Mouse (Mus musculus) CH12F3 (cell line): ENCODE measurements around the gene Baz1b.

Experiments
- in situ Hi-C: fragments of 300-500 bp; cut with MboI; formaldehyde crosslinking; loops from 2 replicates; pipeline ENCODE4 v1.14.3; 2020; ENCODE audit warnings: low sequenced_read_pairs

Baz1b gene

DNA sequence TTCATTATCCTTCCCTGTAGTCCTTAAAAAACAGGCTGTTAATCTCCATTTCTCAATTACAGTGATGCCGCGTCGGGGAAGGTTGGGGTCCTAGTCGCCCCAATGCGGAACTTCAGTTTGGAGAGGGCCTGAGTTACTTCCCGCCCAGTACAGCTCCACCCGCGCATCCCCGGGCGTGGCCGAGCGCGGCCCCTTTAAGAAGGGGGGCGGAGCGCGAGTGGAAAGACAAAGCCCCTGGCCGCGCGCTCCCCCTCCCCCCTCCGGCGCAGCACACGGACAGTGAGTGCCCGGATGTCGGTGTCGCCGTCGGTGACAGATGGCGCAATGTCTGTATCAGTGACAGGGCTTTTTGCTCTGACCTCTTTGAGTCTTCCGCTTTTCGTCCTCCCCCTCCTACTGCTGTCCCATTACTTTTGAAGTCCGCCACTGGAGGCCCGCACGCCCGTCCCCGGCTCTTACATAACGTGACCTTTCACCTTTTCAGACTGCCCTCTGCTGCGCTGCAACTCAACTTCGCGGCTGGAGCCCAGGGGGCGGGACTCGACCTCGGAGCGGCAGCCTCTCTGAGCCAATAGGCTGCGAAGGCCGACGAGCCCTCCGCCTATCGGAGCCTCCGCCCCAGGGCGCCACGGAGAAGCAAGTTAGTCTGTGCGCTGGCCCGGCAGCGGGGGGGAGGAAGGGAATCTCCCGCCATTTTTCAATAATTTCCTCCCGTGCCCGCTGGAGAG lies at the start of gene Baz1b:
TSS of gene Baz1b (plus strand) at position 644 of the 728 bp plus-strand sequence.
- in situ Hi-C loops, result no loop called here

DNA sequence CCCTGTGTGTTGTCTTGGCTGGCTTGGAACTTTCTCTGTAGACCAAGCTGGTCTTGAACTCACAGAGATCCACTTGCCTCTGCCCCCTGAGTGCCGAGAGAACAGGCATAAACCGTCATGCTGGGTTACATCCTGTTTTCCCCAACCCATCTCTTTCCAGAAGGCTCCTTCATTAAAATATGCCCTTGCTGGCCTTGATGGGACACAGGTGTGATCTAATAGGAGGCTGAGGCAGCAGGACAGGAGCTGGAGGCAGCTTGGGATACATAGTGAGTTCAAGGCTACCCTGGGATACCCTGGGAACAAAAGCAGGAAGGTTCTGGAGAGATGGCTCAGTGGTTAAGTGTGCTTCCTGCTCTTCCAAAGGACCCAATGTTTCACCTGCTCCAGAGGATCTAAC lies 47.2 kb upstream of the Baz1b start:
- in situ Hi-C loops, result no loop called here

DNA sequence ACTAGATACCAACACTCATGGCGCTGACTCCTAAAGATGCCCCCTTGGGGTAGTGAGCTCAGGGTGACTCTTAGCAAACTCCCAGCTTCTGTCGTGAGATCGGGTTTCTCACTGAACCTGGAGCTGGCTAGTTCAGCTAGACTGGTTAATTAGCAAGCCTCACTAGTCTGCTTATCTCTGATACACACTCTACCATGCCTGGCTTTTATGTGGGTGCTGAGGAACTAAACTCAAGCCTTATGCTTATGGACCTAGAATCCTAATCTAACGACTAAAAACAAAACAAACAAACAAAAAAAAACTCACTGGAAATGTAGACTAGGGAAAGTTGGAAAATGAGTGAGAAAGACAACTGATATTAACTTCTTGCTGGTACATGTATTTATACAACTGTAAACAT lies 42.6 kb upstream of the Baz1b start:
- in situ Hi-C loops, result no loop called here

DNA sequence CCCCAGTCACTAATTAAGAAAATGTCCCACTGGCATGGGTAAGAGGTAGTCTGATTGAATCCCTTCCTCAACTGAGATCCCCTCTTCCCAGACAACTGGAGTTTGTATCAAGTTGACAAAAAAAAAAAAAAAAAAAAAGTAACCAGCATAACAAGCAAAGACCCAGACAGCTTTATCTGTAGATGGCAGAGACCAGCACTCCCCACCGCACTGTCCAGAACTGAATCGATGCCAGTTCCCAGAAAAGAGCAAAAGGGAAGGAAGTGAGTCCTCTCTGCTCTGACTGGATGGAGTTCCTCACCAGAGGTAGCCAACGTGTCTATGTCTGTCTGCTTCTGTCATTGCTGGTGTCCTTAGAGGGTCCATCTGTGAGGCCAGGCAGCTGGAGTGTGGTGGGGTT lies 41.5 kb upstream of the Baz1b start:
- in situ Hi-C loops, result no loop called here

DNA sequence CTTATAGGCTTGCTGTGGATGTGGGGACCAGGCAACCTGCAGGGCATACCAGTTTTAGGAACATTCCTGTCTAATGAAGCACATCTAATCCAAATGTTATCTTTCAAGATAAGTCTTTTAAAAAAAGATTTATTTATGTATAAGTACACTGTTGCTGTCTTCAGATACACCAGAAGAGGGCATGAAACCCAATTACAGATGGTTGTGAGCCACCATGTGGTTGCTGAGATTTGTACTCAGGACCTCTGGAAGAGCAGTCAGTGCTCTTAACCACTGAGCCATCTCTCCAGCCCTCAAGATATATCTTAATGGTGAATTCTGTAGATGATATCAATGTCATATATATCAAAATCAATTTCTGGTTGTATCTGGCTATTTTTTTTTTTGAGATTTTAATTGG lies 41.1 kb upstream of the Baz1b start:
- in situ Hi-C loops, result no loop called here

DNA sequence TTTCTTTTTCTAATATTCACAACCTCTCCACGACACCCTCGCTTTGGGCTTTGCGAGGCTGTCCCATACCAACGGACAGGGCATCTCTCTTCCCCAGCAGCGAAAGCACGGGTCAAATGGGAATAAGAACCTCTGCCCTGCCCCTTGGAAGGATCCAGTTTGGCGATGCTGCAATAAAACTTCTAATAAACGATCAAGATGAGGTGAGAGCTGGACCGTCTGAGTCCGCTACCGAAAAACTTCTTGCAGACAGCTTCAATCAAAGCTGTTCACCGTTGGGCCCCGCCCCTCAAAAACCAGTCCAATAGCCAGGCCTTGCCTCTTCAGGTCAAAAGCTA lies 38.4 kb upstream of the Baz1b start:
- in situ Hi-C loops, result no loop called here

DNA sequence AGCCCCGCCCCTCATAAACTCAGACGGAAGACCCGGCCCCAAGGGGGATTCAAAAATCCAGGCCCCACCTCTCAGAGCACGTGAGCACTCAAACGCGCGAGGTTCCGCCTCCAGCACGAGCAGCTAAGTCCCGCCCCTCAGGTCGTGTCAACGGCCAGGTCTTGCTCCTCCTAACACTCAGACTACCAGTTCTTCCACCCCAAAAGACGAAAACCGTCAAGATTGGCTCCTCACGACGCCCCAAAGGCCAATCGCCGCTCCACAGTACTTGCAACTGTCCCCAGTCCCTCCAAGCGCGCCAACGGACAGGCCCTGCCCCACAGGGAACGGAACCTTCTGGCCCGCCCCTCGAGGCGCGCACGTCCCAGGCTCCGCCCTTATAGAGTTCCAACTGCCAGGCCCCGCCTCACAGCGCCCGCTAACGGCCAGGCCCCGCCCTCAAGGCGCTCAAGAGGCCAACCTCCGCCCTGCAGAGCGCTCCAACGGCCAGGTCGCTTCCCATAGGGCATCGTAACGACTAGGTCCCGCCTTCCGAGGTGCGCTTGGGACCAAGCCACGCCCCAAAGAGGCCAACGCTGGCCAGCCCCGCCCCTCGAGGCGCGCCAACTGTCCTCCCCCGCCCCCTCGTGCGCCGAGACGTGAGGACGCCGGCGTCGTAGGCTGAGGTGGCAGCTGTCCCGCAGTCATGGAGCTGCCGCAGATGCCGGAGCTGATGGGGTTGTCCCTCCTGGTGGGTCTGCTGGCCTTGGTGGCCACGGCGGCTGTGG lies 37.8 kb upstream of the Baz1b start, which contains the start of gene Tbl2:
TSS of gene Tbl2 (plus strand) at position 605 of the 767 bp plus-strand sequence.
- in situ Hi-C loops, result no loop called here

DNA sequence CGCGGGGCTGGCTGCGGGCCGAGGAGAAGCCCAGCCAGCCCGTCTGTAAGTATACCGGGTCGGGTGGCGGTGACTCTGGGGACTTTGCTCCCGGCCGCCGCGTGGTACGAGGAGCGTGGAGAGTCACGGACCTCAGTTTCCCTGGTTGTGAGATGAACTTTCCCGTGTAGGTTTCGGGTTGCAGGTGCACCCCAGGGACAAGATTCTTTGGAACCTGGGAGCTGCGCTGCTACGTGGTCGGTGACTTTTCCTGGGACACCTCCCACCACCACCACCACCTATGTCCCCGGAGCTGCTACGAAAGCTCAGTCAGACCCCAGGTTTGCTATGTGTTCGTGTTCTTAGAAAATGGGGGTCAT lies 37.3 kb upstream of the Baz1b start:
- in situ Hi-C loops, result no loop called here

DNA sequence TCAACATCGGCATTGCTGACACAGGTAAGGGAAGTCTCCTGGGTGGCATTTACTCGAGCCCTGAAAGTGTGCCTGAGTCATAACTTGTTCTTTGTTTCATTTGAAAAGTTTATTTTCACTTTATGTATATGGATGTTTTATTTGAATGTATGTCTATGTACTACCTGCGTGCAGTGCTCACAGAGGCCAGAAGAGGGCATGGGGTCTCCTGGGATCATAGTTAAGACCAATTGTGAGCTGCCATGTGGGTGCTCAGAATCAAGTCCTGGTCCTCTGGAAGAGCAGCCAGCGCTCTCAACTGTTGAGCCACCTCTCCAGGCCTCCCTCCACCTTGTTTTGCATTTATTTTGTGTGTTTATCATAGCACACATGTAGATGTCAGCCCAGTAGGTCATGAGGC lies 30.6 kb upstream of the Baz1b start:
- in situ Hi-C loops, result no loop called here

DNA sequence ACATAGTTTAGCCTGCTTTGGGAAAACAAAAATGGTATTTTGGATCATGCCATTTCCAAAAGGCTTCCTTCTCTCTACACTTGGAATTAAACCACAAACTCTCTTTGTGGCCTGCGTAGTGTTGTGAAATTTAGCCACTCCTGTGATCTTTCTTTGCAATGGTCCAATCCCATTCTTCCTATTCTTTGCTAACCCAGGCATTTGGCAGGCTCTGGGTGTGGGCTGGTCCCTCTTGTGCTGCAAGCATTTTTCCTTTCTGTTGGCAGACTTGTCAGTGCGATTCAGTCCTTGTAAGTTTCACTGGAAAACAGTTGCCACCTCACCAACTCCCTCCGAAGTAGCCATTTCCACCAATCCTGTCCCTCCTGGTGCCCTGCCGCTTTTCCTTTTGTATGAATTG lies 25.8 kb upstream of the Baz1b start:
- in situ Hi-C loops, result no loop called here

DNA sequence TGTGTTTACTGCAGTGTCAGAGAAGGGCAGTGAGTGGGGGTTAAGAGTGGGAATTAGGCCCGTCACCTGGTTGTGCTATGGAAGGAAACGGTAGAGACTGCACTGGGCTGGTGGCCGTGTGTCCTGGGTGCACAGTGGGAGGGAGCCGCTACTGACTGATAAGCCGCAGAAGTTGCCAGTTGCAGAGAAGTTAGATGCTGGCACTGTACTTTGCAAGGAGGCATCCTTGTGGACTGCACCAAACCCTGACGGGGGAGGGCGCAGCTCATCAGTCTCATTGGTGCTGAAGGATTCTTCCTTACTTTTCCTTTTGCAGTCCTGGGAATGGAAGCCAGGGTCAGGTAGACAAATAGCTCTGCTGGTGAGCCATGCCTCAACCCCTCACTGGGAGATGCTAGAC lies 25.4 kb upstream of the Baz1b start:
- in situ Hi-C loops, result no loop called here

DNA sequence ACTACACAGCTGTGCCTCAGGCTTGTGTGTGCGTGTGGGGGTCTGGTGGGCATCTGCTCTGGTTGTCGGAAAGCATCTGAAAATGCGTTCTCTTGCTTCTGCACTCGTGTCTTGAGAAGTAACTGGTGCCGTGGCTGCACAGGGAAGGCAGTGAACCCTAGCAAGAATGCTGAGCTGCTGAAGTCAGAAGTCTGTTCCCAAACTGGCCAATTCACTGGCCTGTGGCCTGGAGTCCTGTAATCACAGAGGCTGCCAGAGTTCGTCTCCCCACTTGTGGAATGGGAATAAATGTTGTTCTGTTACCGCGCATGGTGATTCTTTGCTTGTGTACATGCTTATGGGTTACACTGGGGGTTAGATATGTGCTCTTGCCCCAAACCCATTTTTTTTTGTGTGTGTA lies 24.7 kb upstream of the Baz1b start:
- in situ Hi-C loops, result no loop called here

DNA sequence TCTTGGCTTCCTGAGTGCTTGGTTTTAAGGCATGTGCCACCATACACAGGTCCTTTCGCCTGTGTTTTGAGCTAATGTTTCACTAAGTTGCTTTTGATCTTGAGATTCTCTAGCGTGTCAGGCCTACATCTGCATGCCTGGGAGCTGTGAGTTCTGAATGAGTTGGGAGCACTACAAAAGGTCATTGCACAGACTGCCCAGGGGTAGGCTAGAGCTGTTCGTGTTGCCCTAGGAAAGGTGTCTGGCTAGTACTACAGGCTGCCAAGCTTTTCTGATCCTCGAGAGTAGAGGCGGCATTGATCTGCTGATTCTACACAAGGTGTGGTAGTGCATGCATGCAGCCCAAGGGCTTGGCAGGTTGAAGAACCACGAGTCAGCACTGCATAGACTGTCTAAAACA lies 24.2 kb upstream of the Baz1b start:
- in situ Hi-C loops, result no loop called here

DNA sequence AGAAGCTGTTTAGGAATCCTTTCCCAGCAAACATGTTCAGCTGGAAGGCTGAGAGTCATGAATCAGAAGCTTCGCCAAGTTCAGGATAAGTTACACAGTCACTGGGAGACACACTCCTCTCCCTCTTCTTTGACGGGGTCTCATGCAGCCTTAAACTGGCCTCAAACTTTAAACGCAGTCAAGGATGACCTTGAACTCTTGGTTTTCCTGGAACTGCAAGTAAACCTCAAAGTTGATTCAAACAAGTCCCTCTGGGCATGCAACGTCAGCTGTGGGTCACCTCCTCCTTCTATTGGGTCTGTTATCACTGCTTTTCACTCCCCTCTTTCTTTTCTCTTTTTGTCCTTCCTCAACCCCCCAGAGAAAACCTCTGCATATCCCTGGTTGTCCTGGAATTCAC lies 20.2 kb upstream of the Baz1b start:
- in situ Hi-C loops, result no loop called here

DNA sequence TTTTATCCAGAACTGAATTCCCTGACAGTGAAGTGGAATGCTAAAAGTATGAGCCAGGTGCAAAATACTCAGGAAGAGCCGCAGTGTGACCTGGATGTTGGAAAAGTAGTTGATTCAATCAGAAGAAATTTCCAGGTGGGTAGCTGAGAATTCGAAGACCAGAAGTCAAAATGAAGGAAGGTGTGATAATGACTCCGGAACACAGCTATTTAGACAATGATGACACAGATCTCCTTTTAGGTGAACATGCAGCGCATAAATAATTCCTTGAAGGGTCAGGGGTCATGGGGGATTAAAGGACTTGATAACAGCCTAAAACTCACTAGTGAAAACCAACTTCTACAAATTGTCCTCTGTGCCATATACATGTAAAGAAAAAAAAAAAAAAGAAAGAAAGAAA lies 19.6 kb upstream of the Baz1b start:
- in situ Hi-C loops, result no loop called here

DNA sequence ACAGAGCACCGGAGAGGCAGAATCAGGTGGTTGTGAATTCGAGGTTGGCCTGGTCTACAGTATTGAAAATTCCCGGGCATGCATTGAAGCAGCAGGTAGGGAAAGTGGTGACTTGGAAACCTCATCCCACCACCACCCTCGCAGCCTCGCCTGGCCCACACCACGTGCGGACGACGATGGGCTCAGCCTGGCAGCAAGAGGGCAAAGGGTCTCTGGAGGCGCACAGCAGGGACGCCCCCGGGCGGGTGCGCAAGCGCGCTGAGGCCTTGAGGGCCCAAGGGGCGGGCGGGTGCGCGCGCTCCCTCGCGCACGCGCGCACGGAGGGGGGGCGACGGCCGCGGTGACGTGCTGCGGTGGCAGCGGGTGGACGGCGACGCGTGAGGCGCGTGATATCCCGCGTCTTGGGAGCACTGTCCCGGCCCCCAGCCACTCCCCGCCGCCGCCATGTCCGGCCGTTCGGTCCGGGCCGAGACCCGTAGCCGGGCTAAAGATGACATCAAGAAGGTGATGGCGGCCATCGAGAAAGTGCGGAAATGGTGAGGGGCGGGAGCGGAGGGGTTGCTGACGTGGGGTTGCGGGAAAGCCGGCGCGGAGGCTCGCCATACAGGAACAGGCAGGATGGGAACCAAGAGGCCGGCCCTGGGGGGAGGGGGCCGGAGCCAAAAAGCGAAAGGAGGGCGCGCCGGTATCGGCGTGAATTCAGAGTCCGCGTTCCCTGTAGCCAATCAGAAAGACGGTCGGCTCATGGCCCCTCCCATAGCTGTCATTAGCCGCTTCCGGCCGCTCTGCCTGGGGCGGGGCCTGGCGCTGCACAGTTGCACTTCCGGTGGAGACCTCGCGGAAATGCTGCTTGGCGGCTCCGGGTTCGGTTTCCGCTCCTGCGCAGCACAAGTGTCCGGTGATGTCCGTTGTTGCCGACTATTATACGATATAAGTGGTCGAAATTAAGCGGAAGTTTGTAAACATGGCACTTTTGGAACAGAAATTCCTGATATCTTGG lies 18.7 kb upstream of the Baz1b start, which contains the start of gene Bcl7b:
TSS of gene Bcl7b (plus strand) at position 221 of the 1,000 bp plus-strand sequence.
- in situ Hi-C loops, result no loop called here

DNA sequence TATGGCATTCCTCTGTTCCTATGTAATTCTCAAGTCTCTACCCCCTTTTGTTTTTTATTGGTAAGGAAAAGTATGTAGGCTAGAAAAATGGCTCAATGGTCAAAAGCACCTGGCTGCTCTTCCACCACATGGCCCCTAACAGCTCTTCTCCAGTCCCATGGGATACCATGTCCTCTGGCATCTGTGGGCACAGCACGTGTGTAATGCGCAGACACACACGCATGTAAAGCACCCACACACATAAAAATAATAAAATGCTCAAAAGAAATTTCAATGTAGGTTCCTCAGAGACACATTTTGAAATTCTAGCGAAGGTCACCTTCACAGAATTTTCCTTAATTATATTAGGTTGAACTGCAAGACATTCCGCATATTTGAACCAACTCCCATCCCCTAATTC lies 17.6 kb upstream of the Baz1b start:
- in situ Hi-C loops, result no loop called here

DNA sequence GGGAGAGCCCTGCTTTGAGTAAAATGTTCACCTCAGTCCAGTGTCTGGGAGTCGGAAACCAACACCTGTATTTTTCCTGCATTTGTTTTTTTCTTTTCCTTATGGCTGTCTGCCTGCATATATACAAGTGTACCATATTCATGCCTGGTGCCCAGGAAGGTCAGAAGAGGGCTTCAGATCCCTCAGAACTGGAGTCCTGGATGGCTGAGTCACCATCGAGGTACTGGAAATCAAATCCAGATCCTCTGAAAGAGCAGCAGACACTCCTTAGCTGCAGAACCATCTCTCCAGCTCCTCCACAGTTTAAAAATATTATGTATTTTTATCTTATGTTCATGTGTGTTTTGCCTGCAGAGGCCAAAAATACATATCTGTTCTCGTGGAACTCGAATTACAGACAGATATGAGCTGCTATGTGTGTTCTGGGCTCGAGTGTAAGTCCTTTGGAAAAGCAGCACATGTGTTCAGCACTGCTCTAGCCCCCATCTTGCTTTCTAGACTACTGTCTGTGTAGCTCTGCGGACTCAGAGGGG lies 15.3 kb upstream of the Baz1b start:
- in situ Hi-C loops, result no loop called here

DNA sequence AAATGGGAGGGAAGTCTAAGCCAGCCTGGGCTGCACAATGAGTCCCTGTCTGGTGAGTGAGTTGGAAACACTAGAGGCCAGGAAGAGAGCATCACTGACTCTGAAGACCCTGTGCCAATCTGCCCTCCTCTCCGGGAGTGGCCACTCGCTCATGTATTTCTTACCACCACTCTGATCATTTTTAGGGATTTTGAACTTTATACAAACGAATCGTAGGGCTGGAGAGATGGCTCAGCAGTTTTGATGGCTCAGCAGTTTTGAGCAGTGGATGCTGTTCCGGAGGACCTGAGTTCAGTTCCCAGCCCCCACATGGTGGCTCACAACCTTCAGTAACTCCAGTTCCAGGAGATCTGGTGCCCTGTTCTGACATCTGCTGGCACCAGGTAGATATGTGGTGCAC lies 14.1 kb upstream of the Baz1b start:
- in situ Hi-C loops, result no loop called here

DNA sequence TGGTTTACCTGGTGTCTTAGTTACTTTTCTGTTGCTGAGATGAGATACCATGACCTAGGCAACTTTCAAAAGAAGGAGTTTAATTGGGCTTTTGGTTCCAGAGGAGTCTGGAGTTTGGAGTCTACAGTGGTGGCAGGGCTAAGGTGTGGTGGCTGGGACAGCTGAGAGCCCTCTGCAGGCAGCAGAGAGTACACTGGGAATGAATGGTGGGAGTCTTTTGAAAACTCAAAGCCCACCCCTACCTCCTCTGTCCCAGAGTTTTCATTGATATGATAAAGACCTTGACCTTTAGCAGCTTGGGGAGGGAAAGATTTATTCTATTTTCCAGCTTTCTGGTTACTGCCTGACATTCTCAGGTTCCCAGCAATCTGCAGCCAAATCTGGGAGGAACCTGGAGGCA lies 12.0 kb upstream of the Baz1b start:
- in situ Hi-C loops, result no loop called here

DNA sequence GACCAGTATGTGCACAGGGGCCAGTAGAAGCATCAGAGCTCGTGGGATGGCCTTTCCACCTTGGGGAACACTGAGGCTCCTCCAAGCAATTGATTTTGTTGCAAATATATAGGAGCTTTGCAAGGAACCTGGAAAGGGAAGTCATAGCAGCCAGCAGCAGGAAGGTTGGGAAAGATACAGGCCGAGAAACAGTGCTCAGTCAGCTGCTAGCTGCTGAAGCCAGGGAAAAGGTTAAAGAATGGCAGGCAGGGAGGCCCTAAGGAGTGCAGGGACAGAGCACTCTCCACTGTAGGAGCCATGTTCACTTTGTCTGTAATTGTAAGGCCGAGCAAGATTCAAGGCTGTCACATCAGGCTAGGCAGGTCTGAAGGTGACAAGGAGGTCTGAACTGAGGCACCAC lies 8.5 kb upstream of the Baz1b start:
- in situ Hi-C loops, result no loop called here
